Mouse (Mus musculus) embryonic fibroblast, embryonic 13.5 days (primary cell): ENCODE measurements around the gene Kalrn.

ENCODE experiments used
- CTCF ChIP-seq: IDR thresholded peaks from 2 replicates; pipeline ENCODE4 v1.5.1; 2011; ENCODE audit warnings: mild to moderate bottlenecking, control low read depth, low read length, moderate library complexity, borderline replicate concordance; ENCODE audit not compliant: insufficient read depth
- POLR2A ChIP-seq: IDR thresholded peaks from 2 replicates; pipeline ENCODE4 v1.6.1; 2011; ENCODE audit warnings: low read depth, mild to moderate bottlenecking, control low read depth, low read length, moderate library complexity

DNA sequence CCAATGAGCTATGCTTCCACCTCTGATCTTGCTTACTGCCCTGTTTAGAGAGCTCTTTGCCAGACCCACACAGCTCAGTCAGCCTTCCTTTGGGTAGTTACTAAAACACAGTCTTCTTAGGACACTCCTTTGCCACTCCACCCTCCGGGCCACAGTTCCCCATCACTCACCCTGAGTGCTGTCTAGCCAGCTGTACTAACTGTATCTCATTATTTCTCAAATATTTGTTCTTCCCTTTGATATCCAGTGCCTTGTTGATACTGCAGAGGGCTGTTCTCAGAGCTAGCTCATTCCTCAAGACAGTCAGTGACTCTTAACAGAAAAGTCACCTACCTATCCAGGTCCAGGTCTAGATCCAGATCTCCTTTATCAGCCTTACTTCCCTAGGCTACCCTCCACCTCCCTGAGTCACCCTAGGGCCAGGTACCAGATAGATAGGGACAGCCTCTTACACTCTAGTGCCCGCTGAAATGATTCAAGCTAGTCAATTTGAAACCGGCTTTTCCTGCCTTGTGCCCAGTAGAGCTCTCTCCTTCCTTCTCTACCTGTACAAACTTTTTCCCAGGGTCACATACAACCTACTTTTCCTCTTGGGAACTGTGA, 502.0 kb downstream of the Kalrn start:
- TF ChIP-seq CTCF: no peak
- no peak for TF ChIP-seq POLR2A
